Mouse (Mus musculus): ENCODE data around the gene Gm28053.

Gene Gm28053

DNA sequence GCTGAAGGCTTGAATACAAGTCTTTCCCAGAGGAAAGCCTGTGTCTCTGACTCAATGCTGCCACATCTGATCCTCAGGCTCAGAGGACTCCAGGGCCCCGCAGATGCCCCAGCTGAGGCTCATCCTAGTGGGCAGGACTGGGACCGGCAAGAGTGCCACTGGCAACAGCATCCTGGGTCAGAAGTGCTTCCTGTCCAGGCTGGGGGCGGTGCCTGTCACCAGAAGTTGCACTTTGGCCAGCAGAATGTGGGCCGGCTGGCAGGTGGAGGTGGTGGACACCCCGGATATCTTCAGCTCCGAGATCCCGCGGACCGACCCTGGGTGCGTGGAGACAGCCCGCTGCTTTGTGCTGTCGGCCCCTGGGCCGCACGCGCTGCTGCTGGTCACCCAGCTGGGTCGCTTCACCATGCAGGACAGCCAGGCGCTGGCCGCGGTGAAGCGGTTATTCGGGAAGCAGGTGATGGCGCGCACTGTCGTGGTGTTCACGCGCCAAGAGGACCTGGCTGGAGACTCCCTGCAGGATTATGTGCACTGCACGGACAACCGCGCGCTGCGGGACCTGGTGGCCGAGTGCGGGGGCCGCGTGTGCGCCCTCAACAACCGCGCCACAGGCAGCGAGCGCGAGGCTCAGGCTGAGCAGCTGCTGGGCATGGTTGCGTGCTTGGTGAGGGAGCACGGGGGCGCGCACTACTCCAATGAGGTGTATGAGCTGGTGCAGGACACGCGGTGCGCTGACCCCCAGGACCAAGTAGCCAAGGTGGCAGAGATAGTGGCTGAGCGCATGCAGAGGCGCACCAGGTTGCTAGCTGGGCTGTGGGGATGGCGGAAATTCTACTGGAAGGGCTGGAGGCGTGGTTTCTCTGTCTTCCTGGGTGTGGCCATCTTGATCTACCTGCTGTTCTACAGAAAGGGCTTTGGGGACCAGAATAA lies 24.3 kb downstream of the Gm28053 start:
- peak; percentile 14 for DNase-seq

DNA sequence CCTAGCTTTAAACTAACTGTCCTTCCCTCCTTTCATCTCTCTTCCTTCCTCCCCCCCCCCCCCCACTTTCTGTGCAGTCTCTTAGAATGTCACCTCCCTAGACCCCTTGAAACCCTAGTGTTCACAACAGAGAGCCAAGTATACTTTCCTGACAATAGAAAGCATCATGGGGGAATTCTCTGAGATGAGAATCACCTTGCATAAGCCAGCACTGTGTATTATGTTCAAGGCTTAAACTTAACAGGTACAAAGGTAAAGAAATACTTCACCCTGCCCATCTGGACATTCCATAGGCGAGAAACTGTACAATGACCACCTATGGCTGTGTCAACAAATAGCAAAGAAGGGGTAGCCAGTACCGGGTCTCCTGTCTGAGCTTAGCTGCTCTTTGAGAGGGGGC lies 27.1 kb downstream of the Gm28053 start:
- no peak for DNase-seq

GRCm38 (mm10) chr6:48745959-48746889 lies 27.8 kb downstream of the Gm28053 start, which contains the start of gene Gimap5:
Gimap5 (plus strand) TSS chr6:48746197.
- DNase-seq = peak; percentile 75

DNA sequence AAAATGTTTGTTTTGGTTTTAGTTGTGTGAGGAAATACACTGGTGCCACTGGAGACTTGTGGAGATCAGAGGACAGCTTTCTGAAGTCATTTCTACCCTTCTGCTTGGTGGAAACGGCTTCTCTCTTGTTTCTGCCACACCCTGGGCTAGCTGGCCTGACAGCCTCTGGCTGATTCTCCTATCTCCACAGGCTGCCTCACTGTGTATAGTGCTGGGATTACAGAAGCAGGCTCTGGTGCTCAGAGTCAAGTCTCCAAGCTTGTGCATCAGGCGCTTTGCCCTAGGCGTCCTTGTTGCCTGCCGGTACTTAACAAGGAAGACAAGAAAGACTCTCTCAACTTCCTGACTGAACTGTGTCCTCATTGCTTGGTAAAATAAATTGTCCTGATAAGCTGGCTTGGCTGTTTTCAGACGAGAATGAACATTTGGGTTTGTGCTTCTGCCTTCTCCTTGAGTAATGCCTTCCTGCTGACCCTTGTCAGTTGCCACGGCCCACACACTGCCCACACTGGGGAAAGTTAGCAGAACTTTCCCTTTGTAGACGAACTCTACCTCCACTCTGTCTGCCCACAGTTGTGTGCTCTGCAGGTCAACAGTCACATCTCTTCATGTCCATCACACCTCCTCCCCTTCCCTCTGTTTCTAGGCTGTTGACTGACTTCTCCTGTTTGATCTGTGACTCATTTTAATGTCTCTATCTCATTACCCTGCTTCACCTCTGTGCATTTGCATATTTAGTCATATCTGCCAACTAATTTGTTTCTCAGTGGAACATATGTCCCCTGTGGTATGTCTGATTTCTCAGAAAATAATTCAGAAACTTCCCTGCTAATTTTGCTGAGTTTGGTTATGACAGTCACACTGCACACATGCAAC lies 28.9 kb downstream of the Gm28053 start:
- DNase-seq = peak; percentile 45

GRCm38 (mm10) chr6:48763567-48764270 lies 45.3 kb downstream of the Gm28053 start:
- DNase-seq = no peak

DNA sequence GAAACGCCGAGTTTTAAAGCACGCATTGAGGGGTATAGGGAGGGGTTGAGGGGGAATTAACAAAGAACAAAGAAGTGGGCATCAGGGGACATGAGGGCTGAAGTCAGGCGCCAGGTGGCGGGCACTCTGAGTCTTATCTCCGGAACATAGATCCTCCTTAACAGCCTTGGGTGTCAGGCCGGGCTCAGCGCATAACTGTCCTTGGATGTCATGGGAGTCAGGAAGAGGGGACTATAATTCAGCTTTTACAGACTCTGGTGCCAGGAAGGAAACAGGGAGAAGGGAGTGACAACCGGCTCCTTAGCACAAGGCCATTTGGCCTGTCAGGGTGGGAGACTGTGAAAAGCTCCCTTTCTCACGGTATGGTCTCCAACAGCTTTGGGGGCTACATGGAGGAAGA lies 46.1 kb downstream of the Gm28053 start:
- DNase-seq = no peak

DNA sequence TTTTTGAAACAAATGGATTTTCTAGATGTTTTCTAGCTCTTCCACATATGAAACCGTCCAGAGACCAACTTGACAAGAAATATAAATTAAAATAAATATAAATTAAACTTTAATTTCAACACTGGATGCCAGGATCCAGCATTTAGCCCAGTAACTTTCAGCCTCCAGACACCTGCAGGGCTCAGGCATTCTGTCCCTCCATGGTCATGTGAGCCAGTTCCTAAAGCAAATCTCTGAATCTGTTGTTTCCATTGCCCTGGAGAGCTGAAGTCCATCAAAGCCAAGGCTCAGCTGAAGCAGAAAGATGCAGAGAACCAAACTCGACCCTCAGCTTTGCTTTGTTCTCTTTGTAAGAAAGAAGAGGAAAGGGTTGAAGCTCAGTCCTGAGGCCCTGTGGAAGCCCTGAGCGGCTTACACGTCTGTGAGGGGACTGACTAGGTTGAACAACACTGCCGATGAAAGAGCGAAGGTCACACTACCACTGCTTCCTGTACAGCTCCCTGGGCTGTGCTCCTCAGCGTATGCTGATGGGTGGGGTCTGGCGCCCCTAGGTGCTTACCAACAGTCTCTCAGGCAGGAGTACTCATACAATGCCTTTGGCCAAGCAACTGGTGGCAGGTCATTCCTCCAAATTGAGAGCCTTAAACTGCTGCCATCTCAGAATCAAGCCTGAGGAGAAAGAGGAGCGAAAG lies 49.9 kb downstream of the Gm28053 start:
- DNase-seq = peak; percentile 77

- DNase-seq = no peak
Observed at GRCm38 (mm10) chr6:48768933-48769332, 50.5 kb downstream of the Gm28053 start.

GRCm38 (mm10) chr6:48770696-48771095 lies 52.3 kb downstream of the Gm28053 start, which contains the start of gene Gimap3:
Gimap3 (minus strand) TSS chr6:48770851.
- peak; percentile 32 for DNase-seq

DNA sequence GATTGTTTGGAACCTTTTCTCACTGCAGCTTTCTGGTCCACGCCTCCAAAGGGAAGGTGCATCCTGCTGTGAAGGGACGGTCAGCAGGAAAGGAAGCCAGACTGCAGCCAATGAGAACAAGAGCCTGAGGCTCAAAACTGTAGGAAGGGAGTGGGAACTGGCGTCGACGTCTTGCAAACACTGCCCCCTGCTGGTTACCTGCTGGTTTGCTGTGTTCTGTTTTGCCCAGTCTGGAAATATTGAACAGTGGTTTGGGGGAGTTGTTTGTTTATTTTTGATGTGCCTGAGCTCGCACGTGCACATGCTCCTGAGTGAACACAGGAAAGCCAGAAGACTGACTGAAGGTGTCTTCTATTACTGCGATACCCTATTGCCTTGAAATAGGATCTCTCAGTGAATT lies 53.6 kb downstream of the Gm28053 start:
- peak; percentile 87 for DNase-seq

DNA sequence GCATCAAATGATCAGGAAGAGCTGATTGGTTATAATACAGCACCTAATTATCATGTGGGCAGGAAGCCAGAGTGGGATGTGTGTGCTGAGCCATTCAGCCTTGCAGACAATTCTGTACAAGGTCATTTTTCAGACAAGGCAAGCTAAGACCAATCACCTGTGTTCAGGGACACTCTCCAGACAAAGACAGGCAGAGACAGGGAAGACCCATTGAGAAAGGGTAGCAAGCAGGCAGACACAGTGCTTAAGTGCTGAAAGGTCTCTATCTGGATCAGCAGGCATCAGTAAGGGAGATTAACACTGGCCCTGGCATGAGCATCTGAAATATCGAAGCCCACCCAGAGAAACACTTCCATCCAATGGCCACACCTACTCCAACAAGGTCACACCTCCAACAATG lies 66.0 kb downstream of the Gm28053 start:
- no peak for DNase-seq

DNA sequence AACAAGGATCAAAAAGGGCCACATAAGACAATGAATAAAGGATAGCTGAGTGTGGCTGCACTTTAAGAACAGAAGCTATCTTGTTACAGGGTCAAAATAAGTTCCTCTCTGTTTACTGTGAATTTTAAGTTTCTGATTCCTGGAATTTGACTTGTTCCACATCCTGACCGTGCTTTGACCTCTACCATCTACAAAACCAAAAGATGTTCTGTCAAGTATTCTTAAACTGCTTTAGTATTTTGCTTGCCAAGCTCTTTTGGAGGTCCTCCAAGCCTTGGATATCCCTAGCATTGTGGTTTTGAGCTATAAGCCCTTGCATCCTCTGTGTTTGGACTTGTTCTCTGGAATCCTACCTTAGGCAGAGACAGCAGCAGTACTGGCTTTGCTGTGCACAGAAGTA lies 66.8 kb downstream of the Gm28053 start:
- DNase-seq = no peak

DNA sequence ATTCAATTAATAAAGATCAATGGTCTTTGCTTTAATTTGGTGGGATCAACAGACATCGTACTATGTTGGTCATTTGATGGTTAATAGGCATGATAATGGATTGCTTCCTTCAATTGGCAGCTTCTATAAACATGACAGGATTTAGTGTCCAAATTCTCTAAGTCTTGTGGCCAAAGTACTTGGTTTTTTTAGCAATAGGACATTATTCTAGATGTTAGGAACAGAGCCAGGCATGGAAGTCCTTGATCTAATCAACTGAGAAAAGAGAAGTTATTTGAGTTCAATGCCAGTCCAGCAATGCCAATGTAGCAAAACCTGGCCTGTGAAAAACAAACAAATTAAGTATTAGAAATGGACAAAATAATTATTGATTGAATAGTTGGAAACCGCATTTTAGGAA lies 67.2 kb downstream of the Gm28053 start:
- DNase-seq = no peak

DNA sequence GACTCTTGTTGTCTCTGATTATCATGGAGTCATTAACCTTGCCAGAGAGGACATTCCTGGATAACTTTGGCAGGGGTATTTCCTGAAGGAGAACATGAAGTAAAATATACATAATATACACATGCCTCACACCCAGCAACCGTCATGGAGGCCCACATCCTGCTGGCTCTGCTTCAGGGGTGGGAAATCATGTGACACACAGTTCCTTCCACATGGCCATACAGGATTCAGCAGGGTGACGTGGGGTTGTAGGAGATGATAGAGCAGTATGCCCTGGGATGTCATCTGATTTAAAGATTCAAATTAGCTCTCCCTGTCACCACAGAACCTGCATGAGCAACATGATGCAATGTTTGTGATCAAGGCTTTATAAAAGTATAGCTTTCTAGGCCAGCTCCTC lies 69.5 kb downstream of the Gm28053 start:
- DNase-seq = no peak

DNA sequence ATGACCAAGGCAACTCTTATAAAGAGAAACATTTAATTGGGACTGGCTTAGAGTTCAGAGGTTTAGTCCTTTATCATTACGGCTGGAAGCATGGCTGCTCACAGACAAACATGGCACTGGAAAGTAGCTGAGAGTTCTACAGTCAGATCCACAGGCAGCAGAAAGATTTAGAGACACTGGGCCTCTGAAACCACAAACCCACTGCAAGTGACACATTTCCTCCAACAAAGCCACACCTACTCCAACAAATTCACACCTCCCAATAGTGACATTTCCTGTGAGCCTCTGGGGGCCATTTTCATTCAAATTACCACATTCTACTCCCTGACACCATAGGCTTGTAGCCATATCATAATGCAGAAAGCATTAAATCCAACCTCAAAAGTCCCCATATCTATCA lies 83.5 kb downstream of the Gm28053 start:
- DNase-seq = no peak
